Mouse (Mus musculus) kidney, embryonic 16.5 days (tissue): ENCODE measurements around the gene Actn1. TPM values are rescaled to one million over a fixed set of nuclear protein-coding genes. Genes with fewer than 3 reads are reported as not detected.
A peak's percentile ranks its signal among the peaks of the same experiment; 100 is the strongest.

Source experiments
- ATAC-seq: fragments of 200-750 bp; cut with Nextera tagmentation; 2 replicates; pipeline ENCODE4 v1.8.0; 2017; ENCODE audit warnings: moderate TSS enrichment; ENCODE audit not compliant: low FRiP score, low TSS enrichment
- H3K27ac ChIP-seq: fragments of 300-500 bp; sonication (generic); 2 replicates; pipeline ENCODE4 v1.5.1; 2014; ENCODE audit warnings: low read length
- H3K27me3 ChIP-seq: fragments of 300-500 bp; sonication (generic); 2 replicates; pipeline ENCODE4 v1.6.1; 2014; ENCODE audit warnings: low read length, control low read depth, mixed read lengths; ENCODE audit not compliant: insufficient read depth
- H3K36me3 ChIP-seq: fragments of 300-500 bp; sonication (generic); 2 replicates; pipeline ENCODE4 v1.6.1; 2014; ENCODE audit warnings: low read length, control low read depth, mixed read lengths; ENCODE audit not compliant: insufficient read depth
- H3K4me1 ChIP-seq: fragments of 300-500 bp; sonication (generic); 2 replicates; pipeline ENCODE4 v1.6.1; 2014; ENCODE audit warnings: low read length, control low read depth, mixed read lengths; ENCODE audit not compliant: insufficient read depth
- H3K4me2 ChIP-seq: fragments of 300-500 bp; sonication (generic); replicated peaks from 2 replicates; pipeline ENCODE4 v1.6.1; 2014; ENCODE audit warnings: low read depth, low read length
- H3K4me3 ChIP-seq: fragments of 300-500 bp; sonication (generic); 2 replicates; pipeline ENCODE4 v1.5.1; 2014; ENCODE audit warnings: mild to moderate bottlenecking, low read length
- H3K9ac ChIP-seq: fragments of 300-500 bp; sonication (generic); replicated peaks from 2 replicates; pipeline ENCODE4 v1.6.1; 2014; ENCODE audit warnings: low read length
- H3K9me3 ChIP-seq: fragments of 300-500 bp; sonication (generic); 2 replicates; pipeline ENCODE4 v1.6.1; 2016; ENCODE audit warnings: low read length, control low read depth
- WGBS: fragments of 180-500 bp; shearing (Covaris S2); extraction: QIAGEN DNeasy Blood & Tissue Kit; methylation state at CpG from one replicate; pipeline ENCODE4 v1.1.7; 2014; 5-methylcytosine and 5-hydroxymethylcytosine counted together
- polyA plus RNA-seq: library from polyadenylated mRNA; unstranded; fragments of >200 nt; fragmentation: Nextera tagmentation; extraction: Ambion mirVana; gene quantifications from 2 replicates; pipeline ENCODE4 v1.2.1, GENCODE M21; 2015

The Actn1 gene
- polyA plus RNA-seq, 1 experiment from 2014 or later: 44.8 TPM

GRCm38 (mm10) chr12:80260744-80261695 lies 849 bp upstream of the Actn1 start:
- WGBS: 13% methylated on average over 25 of the region's 25 CpGs
- Histone ChIP-seq H3K27ac (peak overlapping the region; percentile 98), H3K27me3 (no peaks in the 10 kb centered on the region), H3K4me2 (peak overlapping the region; percentile 88), H3K9ac (peak overlapping the region; percentile 89), H3K9me3 (no peaks in the 10 kb centered on the region), H3K4me3 (peak overlapping the region; percentile 89), H3K36me3 (no peaks in the 10 kb centered on the region), H3K4me1 (peaks cover 30% of the 10 kb centered on the region)
- peak; percentile 29; the same call in 1 of the 2 replicates for ATAC-seq

GRCm38 (mm10) chr12:80259216-80260055 lies 735 bp downstream of the Actn1 start:
- under 1% methylated on average over 63 of the region's 64 CpGs for WGBS
- peak overlapping the region; percentile 88 for H3K4me2 ChIP-seq
- H3K4me3 ChIP-seq: peak overlapping the region; percentile 89
- no peaks in the 10 kb centered on the region for H3K27me3 ChIP-seq
- ATAC-seq: peak; percentile 87
- peak overlapping the region; percentile 98 for H3K27ac ChIP-seq
- H3K9ac ChIP-seq: peak overlapping the region; percentile 89
- no peaks in the 10 kb centered on the region for H3K9me3 ChIP-seq
- peaks cover 30% of the 10 kb centered on the region for H3K4me1 ChIP-seq
- no peaks in the 10 kb centered on the region for H3K36me3 ChIP-seq

- WGBS: under 1% methylated on average over 21 of the region's 22 CpGs
- H3K4me1 ChIP-seq: peaks cover 30% of the 10 kb centered on the region
Observed at GRCm38 (mm10) chr12:80258520-80259215, 1.5 kb downstream of the Actn1 start.

GRCm38 (mm10) chr12:80251978-80252377 lies 8.2 kb downstream of the Actn1 start:
- Histone ChIP-seq H3K4me1 (peaks cover 41% of the 10 kb centered on the region), H3K9me3 (no peaks in the 10 kb centered on the region), H3K4me3 (no peak overlapping the region), H3K27me3 (no peaks in the 10 kb centered on the region), H3K36me3 (no peaks in the 10 kb centered on the region), H3K9ac (no peak overlapping the region), H3K27ac (no peak overlapping the region), H3K4me2 (no peak overlapping the region)
- no peak for ATAC-seq
- WGBS: 45% methylated on average over 2 of the region's 2 CpGs

More at GRCm38 (mm10) chr12:80258520-80259215, 1.5 kb downstream of the Actn1 start:
- peak overlapping the region; percentile 98 for H3K27ac ChIP-seq
- no peaks in the 10 kb centered on the region for H3K9me3 ChIP-seq
- H3K27me3 ChIP-seq: no peaks in the 10 kb centered on the region
- peak overlapping the region; percentile 89 for H3K4me3 ChIP-seq
- no peaks in the 10 kb centered on the region for H3K36me3 ChIP-seq
- H3K4me2 ChIP-seq: peak overlapping the region; percentile 88
- ATAC-seq: no peak
- H3K9ac ChIP-seq: peak overlapping the region; percentile 89

- no peak overlapping the region for H3K4me2 ChIP-seq
- H3K4me1 ChIP-seq: peaks cover 41% of the 10 kb centered on the region
- no peaks in the 10 kb centered on the region for H3K9me3 ChIP-seq
- no peaks in the 10 kb centered on the region for H3K27me3 ChIP-seq
- no peak overlapping the region for H3K4me3 ChIP-seq
- H3K36me3 ChIP-seq: no peaks in the 10 kb centered on the region
- 42% methylated on average over 3 of the region's 3 CpGs for WGBS
- no peak for ATAC-seq
- no peak overlapping the region for H3K9ac ChIP-seq
- H3K27ac ChIP-seq: no peak overlapping the region
Observed at GRCm38 (mm10) chr12:80251554-80251953, 8.6 kb downstream of the Actn1 start.

GRCm38 (mm10) chr12:80249539-80249938 lies 10.6 kb downstream of the Actn1 start:
- Histone ChIP-seq H3K36me3 (no peaks in the 10 kb centered on the region), H3K4me1 (peaks cover 52% of the 10 kb centered on the region), H3K4me3 (no peak overlapping the region), H3K27ac (0 out of 2 replicates have a peak overlapping the region, but pooled peaks have one; percentile 15), H3K9ac (no peak overlapping the region), H3K27me3 (no peaks in the 10 kb centered on the region), H3K4me2 (no peak overlapping the region), H3K9me3 (no peaks in the 10 kb centered on the region)
- WGBS: 36% methylated on average over 6 of the region's 6 CpGs
- no peak for ATAC-seq

GRCm38 (mm10) chr12:80247067-80247466 lies 13.1 kb downstream of the Actn1 start:
- 67% methylated on average over 5 of the region's 5 CpGs for WGBS
- H3K36me3 ChIP-seq: no peaks in the 10 kb centered on the region
- no peak overlapping the region for H3K27ac ChIP-seq
- no peak overlapping the region for H3K9ac ChIP-seq
- H3K4me1 ChIP-seq: peaks cover 56% of the 10 kb centered on the region
- no peaks in the 10 kb centered on the region for H3K27me3 ChIP-seq
- no peaks in the 10 kb centered on the region for H3K9me3 ChIP-seq
- H3K4me3 ChIP-seq: no peak overlapping the region
- ATAC-seq: no peak
- H3K4me2 ChIP-seq: no peak overlapping the region

GRCm38 (mm10) chr12:80246505-80246904 lies 13.7 kb downstream of the Actn1 start:
- H3K27me3 ChIP-seq: no peaks in the 10 kb centered on the region
- no peaks in the 10 kb centered on the region for H3K36me3 ChIP-seq
- no peak overlapping the region for H3K27ac ChIP-seq
- H3K9ac ChIP-seq: no peak overlapping the region
- no peak for ATAC-seq
- H3K4me2 ChIP-seq: no peak overlapping the region
- no peak overlapping the region for H3K4me3 ChIP-seq
- WGBS: 28% methylated on average over 2 of the region's 2 CpGs
- peaks cover 51% of the 10 kb centered on the region for H3K4me1 ChIP-seq
- H3K9me3 ChIP-seq: no peaks in the 10 kb centered on the region

- H3K27ac ChIP-seq: no peak overlapping the region
- H3K4me1 ChIP-seq: peaks cover 39% of the 10 kb centered on the region
- 93% methylated on average over 1 of the region's 1 CpGs for WGBS
- no peak for ATAC-seq
- no peaks in the 10 kb centered on the region for H3K36me3 ChIP-seq
- H3K4me3 ChIP-seq: no peak overlapping the region
- H3K9ac ChIP-seq: no peak overlapping the region
- H3K9me3 ChIP-seq: no peaks in the 10 kb centered on the region
- H3K4me2 ChIP-seq: no peak overlapping the region
- H3K27me3 ChIP-seq: no peaks in the 10 kb centered on the region
Observed at GRCm38 (mm10) chr12:80244755-80245154, 15.4 kb downstream of the Actn1 start.
